Mouse (Mus musculus) midbrain, embryonic 16.5 days (tissue): ENCODE data around the gene Mcrs1. TPM values are rescaled to one million over a fixed set of nuclear protein-coding genes. Genes with fewer than 3 reads are reported as not detected.

Experiments
- ATAC-seq: fragments of 200-750 bp; cut with Nextera tagmentation; 2 replicates; pipeline ENCODE4 v1.8.0; 2017; ENCODE audit warnings: moderate TSS enrichment
- H3K27ac ChIP-seq: fragments of 300-500 bp; sonication (generic); 2 replicates; pipeline ENCODE4 v1.5.1; 2014; ENCODE audit warnings: mild to moderate bottlenecking, low read length, mixed read lengths
- H3K27me3 ChIP-seq: fragments of 300-500 bp; sonication (generic); 2 replicates; pipeline ENCODE4 v1.6.1; 2014; ENCODE audit warnings: low read depth, low read length, mixed read lengths; ENCODE audit not compliant: control insufficient read depth, insufficient read depth
- H3K36me3 ChIP-seq: fragments of 300-500 bp; sonication (generic); 2 replicates; pipeline ENCODE4 v1.6.1; 2014; ENCODE audit warnings: mild to moderate bottlenecking, low read length, moderate library complexity, mixed read lengths; ENCODE audit not compliant: control insufficient read depth, insufficient read depth
- H3K4me1 ChIP-seq: fragments of 300-500 bp; sonication (generic); 2 replicates; pipeline ENCODE4 v1.6.1; 2014; ENCODE audit warnings: mild to moderate bottlenecking, low read length, mixed read lengths; ENCODE audit not compliant: control insufficient read depth, insufficient read depth
- H3K4me2 ChIP-seq: fragments of 300-500 bp; sonication (generic); 2 replicates; pipeline ENCODE4 v1.6.1; 2014; ENCODE audit warnings: mild to moderate bottlenecking, low read length, mixed read lengths
- H3K4me3 ChIP-seq: fragments of 300-500 bp; sonication (generic); 2 replicates; pipeline ENCODE4 v1.5.1; 2014; ENCODE audit warnings: low read depth, mild to moderate bottlenecking, low read length, moderate library complexity, mixed read lengths
- H3K9ac ChIP-seq: fragments of 300-500 bp; sonication (generic); 2 replicates; pipeline ENCODE4 v1.6.1; 2014; ENCODE audit warnings: low read depth, low read length, mixed read lengths
- H3K9me3 ChIP-seq: fragments of 300-500 bp; sonication (generic); replicated peaks from 2 replicates; pipeline ENCODE4 v1.6.1; 2014; ENCODE audit warnings: mild to moderate bottlenecking, low read length, mixed read lengths; ENCODE audit not compliant: control insufficient read depth, poor library complexity, severe bottlenecking
- WGBS: fragments of 180-500 bp; shearing (Covaris S2); extraction: QIAGEN DNeasy Blood & Tissue Kit; methylation state at CpG from one replicate; pipeline ENCODE4 v1.1.7; 2014; 5-methylcytosine and 5-hydroxymethylcytosine counted together
- polyA plus RNA-seq: library from polyadenylated mRNA; unstranded; fragments of >200 nt; fragmentation: Nextera tagmentation; extraction: Ambion mirVana; gene quantifications from 2 replicates; pipeline ENCODE4 v1.2.1, GENCODE M21; 2015

Mcrs1 gene
- polyA plus RNA-seq, 1 experiment from 2014 or later = 209 TPM

DNA sequence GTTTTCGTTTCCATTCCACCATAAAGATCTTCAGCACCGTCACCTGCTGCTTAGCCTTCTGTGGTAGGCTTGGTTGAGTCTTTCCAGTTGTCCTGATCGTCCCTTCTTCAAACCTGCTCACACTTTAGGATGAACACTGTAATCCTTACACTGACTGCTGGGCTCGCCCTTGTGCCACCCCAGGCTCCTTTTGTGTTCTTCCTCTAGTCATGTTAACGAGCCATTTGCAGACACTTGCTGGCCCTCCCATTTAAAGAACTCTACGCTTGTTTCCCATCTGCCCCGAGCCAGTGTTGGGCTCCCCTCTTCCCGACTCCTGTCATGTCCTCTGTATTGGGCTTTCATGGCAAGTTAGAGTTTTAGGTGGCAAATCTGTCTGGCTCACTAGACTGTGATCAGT lies 45.8 kb downstream of the Mcrs1 start:
- Histone ChIP-seq H3K27ac (no peak overlapping the region), H3K4me3 (no peak overlapping the region), H3K4me2 (no peak overlapping the region), H3K9ac (no peak overlapping the region), H3K4me1 (no peaks in the 10 kb centered on the region), H3K36me3 (peaks cover 11% of the 10 kb centered on the region), H3K9me3 (no peaks in the 10 kb centered on the region), H3K27me3 (no peaks in the 10 kb centered on the region)
- 70% methylated on average over 8 of the region's 8 CpGs for WGBS
- no peak for ATAC-seq

DNA sequence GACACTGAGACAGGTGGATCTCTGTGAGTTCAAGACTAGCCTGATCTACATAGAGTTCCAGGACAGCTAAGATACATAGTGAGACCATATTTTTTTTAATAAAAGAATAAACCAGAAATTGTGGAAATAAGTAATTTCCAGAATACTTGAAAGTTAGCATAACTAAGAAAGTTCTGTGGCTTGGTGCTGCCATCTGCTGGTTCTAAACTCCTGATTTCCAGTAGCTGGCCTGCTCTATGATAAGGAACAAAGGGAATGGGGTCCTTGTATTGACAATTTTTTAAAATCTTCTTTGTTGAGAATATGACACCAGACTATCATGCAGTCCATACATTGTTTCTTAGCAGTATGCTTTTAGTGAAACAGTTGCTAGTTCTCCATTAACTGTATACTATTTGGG lies 53.0 kb downstream of the Mcrs1 start:
- H3K4me1 ChIP-seq = no peaks in the 10 kb centered on the region
- ATAC-seq = no peak
- H3K36me3 ChIP-seq = no peaks in the 10 kb centered on the region
- no peaks in the 10 kb centered on the region for H3K9me3 ChIP-seq
- H3K4me3 ChIP-seq = no peak overlapping the region
- H3K9ac ChIP-seq = no peak overlapping the region
- no peak overlapping the region for H3K4me2 ChIP-seq
- H3K27me3 ChIP-seq = no peaks in the 10 kb centered on the region
- H3K27ac ChIP-seq = no peak overlapping the region

DNA sequence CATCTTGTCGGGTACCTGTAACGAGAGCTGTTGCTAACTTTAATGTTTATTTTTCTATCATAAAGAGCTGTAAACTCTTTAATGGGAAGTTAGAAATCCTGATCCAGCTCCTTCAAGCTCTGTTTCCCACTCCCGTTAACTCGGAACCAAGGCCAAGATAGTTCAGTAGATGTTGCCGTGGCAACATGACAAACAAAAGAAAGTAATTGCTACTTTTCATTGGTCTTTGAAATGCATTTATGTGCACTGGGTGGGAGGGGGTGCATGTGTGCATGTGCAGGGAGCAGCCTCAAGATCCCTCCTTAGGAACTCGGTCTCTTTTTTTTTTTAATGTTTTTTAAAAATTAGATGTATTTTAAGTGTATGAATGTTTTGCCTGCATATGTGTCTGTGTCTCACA lies 56.7 kb downstream of the Mcrs1 start:
- Histone ChIP-seq H3K36me3 (peaks cover 7% of the 10 kb centered on the region; the same call in 1 of the 2 replicates), H3K9ac (no peak overlapping the region), H3K4me3 (no peak overlapping the region), H3K27ac (no peak overlapping the region), H3K4me2 (no peak overlapping the region), H3K9me3 (no peaks in the 10 kb centered on the region), H3K4me1 (no peaks in the 10 kb centered on the region), H3K27me3 (no peaks in the 10 kb centered on the region)
- WGBS = 50% methylated on average over 6 of the region's 6 CpGs
- no peak for ATAC-seq

DNA sequence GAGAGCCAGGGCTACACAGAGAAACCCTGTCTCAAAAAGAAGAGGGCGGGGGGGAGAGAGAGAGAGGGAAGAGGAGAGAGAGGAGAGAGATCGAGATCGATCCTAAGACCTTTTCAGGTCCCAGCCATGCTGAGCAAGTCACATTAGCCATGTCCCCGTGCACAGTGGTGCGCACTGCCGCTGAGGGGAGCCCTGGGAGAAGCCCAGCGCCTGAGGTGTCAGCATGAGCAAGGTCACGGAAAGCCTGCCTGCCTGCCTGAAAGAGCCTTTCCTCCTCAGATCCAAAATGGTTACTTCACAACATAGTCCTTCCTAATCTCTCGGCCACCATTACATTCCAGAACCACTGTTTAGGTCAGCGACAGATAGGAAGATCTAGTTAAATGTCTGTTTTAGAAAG lies 57.4 kb downstream of the Mcrs1 start:
- Histone ChIP-seq H3K4me1 (no peaks in the 10 kb centered on the region), H3K4me3 (no peak overlapping the region), H3K36me3 (peaks cover 7% of the 10 kb centered on the region; the same call in 1 of the 2 replicates), H3K9me3 (no peaks in the 10 kb centered on the region), H3K27me3 (no peaks in the 10 kb centered on the region), H3K4me2 (no peak overlapping the region), H3K9ac (no peak overlapping the region), H3K27ac (no peak overlapping the region)
- ATAC-seq = no peak
- WGBS = 77% methylated on average over 10 of the region's 10 CpGs

Other genes starting within 250 kb of the Mcrs1 start
- 11.6 and 12.5 TPM in 2 replicates for gene Tuba1c, start 222.1 kb downstream of the Mcrs1 start, polyA plus RNA-seq
- 5.1 and 7.1 TPM in 2 replicates for gene Prph, start 196.8 kb downstream of the Mcrs1 start, polyA plus RNA-seq
- gene Troap, start 177.4 kb downstream of the Mcrs1 start, polyA plus RNA-seq = 3.2 and 4.9 TPM in 2 replicates
- 7.2 and 7.8 TPM in 2 replicates for gene C1ql4, start 164.1 kb downstream of the Mcrs1 start, polyA plus RNA-seq
- gene Dnajc22, start 158.8 kb downstream of the Mcrs1 start, polyA plus RNA-seq = 0.75 and 1.3 TPM in 2 replicates
- 28.0 and 32.2 TPM in 2 replicates for gene Spats2, start 126.0 kb downstream of the Mcrs1 start, polyA plus RNA-seq
- gene Kcnh3, start 27.1 kb downstream of the Mcrs1 start, polyA plus RNA-seq = 0.25 and 0.50 TPM in 2 replicates
- gene Prpf40b, start 43.1 kb upstream of the Mcrs1 start, polyA plus RNA-seq = 122 and 130 TPM in 2 replicates
- gene Fam186b, start 43.9 kb upstream of the Mcrs1 start, polyA plus RNA-seq = 0.53 and 0.73 TPM in 2 replicates
- gene Fmnl3, start 118.5 kb upstream of the Mcrs1 start, polyA plus RNA-seq = 7.9 and 8.0 TPM in 2 replicates
- gene Tmbim6, start 140.9 kb upstream of the Mcrs1 start, polyA plus RNA-seq = 279 and 310 TPM in 2 replicates
- gene Nckap5l, start 205.8 kb upstream of the Mcrs1 start, polyA plus RNA-seq = 16.2 and 17.1 TPM in 2 replicates
- 19.0 and 21.6 TPM in 2 replicates for gene Bcdin3d, start 222.8 kb upstream of the Mcrs1 start, polyA plus RNA-seq